Mouse (Mus musculus): Measurements from ENCODE around the gene Gm43552. TPM values are rescaled to one million over a fixed set of nuclear protein-coding genes. Genes with fewer than 3 reads are reported as not detected.

The Gm43552 gene
- polyA plus RNA-seq, 1 experiment, result not detected

DNA sequence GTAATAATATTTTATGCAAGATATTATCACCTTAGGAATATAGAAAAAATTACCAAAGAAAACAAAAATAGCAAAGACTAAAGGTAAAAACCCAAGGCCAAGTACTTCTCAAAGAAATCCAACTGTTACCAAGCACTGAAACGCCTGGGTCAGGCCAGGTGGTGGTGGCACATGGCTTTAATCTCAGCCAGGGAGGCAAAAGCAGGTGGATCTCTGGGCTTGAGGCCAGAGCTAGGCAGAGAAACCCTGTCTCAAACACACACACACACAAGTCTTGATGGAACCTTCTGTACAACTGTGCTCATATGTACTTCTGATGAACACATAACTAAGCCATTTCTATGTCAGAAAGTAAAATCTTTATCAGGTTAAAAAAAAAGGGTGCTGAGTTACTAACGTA lies 44.8 kb downstream of the Gm43552 start:
- no peak for DNase-seq (ENCODE audit: low read depth, low spot score)
- WGBS, result 78% methylated on average over 2 of the region's 2 CpGs

- WGBS, result 79% methylated on average over 2 of the region's 2 CpGs
- DNase-seq (ENCODE audit: low read depth, low spot score), result no peak
These were observed 45.9 kb downstream of the Gm43552 start for GRCm38 (mm10) chr5:65446756-65447155.

- no peak for DNase-seq (ENCODE audit: low read depth, low spot score)
- 48% methylated on average over 3 of the region's 6 CpGs for WGBS
These were observed 47.7 kb downstream of the Gm43552 start for GRCm38 (mm10) chr5:65444981-65445380.

DNA sequence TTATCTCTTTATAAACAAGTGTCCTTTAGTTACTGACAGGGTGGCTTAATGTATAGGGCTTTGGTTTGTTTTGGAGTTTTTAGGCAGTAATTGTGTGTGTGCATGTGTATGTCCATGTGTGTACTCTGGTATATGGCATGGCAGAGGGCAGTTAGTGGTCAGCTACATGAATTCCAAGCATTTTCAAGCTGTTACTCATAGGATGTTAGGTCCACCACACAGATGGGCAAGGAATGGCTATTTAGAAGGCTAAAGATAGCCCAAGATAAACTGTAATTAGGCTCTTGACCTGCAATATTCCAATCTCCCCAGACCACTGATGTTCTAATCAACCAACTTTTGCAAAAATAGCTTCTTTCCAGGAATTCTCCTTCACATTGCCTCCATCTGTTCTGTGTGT lies 54.6 kb downstream of the Gm43552 start:
- DNase-seq (ENCODE audit: low read depth, low spot score), result no peak

DNA sequence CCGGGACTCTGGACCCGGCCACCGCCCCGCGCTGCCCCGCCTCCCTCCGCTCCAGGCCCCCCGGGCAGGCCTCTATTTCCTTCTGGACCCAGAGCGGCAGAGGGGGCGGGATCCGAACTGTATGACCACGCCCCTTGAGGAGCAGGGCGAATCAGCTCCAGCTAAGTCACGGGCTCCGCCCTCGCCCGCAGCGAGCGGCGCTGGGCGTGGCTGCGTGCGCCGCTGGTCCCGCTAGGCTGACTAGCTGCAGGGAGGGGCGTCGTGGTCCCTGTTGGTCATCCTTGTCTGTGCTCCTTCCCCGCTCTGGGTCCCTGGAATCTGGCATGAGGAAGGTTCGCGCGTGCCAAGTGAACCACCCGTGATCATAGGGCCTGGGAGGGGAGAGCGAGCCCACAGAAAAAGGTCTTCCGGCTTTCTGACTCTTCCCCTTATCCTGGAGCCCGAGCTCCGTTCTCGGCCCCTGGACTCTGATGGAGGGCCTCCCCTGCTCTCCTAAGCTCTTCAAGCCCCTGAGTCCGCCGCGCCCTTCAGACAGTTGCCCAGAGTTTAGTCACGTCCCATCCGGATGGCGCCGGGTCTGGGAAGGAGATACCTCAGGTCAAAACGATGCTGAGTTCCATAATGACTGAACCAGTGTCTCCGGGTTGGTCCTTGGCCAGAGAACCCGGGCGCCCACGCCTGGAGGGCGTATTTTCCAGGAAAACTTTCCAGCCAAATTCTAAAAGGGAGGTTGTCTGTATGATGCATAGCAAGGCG lies 56.6 kb downstream of the Gm43552 start, which contains the start of gene Ugdh:
Gene Ugdh, minus strand, starts transcription at position 144 of the 756 bp plus-strand sequence.
- no peak for DNase-seq (ENCODE audit: low read depth, low spot score)
- under 1% methylated on average over 51 of the region's 51 CpGs for WGBS

DNA sequence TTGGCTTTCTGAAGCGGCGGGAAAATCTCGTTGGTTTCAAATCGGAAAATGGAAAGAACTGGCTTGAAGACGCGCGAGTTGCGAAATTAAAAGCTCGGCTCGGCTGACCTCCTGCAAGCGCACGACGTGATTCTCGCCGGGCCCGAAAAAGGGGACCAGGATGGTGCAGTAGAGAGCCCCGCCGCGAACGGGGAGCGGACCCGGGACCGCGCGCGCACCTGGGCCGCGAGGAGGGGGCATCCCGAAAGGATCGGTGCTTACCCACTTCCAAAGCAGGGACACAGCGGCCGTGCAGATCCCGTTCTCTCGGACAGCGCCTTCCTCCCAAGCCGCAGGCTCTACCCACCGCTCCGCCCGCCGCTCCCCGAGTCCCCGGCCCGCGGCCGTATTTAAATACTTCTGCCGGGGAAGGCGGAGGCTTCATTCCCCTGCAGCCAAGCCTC lies 57.2 kb downstream of the Gm43552 start:
- WGBS, result under 1% methylated on average over 44 of the region's 47 CpGs
- no peak for DNase-seq (ENCODE audit: low read depth, low spot score)

GRCm38 (mm10) chr5:65434471-65435362 lies 57.9 kb downstream of the Gm43552 start:
- no peak for DNase-seq (ENCODE audit: low read depth, low spot score)
- WGBS, result 4% methylated on average over 15 of the region's 15 CpGs

- WGBS, result 26% methylated on average over 5 of the region's 5 CpGs
- no peak for DNase-seq (ENCODE audit: low read depth, low spot score)
These were observed 63.2 kb downstream of the Gm43552 start for GRCm38 (mm10) chr5:65429441-65429840.

GRCm38 (mm10) chr5:65428321-65428720 lies 64.3 kb downstream of the Gm43552 start:
- WGBS, result 27% methylated on average over 4 of the region's 4 CpGs
- DNase-seq (ENCODE audit: low read depth, low spot score), result no peak

GRCm38 (mm10) chr5:65425251-65425650 lies 67.4 kb downstream of the Gm43552 start:
- DNase-seq (ENCODE audit: low read depth, low spot score), result no peak
- WGBS, result 70% methylated on average over 5 of the region's 5 CpGs

GRCm38 (mm10) chr5:65424215-65424614 lies 68.4 kb downstream of the Gm43552 start:
- 32% methylated on average over 6 of the region's 6 CpGs for WGBS
- DNase-seq (ENCODE audit: low read depth, low spot score), result peak; percentile 81

- DNase-seq (ENCODE audit: low read depth, low spot score), result no peak
- 90% methylated on average over 8 of the region's 8 CpGs for WGBS
These were observed 69.8 kb downstream of the Gm43552 start for GRCm38 (mm10) chr5:65422803-65423202.

- peak; percentile 75 for DNase-seq (ENCODE audit: low read depth, low spot score)
- 23% methylated on average over 6 of the region's 6 CpGs for WGBS
These were observed 71.8 kb downstream of the Gm43552 start for GRCm38 (mm10) chr5:65420822-65421221.

DNA sequence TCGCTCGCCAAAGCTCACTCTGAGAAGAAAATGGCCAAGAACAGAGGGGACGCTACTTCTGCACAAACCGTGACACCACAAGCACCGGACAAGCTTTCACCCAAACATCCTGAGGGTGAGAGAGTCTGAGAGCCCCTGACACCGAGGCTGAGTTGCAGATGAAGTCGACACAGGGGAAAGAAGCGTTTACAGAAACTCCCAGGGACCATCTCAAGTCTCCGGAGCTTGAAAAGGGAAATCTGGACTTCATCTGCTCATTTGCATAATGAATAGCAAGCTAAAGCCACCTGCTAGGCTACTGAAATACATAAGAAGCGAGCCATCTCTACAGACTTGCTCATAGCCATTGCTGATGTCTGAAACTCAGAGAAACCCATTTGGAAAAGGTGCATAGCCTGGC lies 73.5 kb downstream of the Gm43552 start:
- 88% methylated on average over 10 of the region's 10 CpGs for WGBS
- no peak for DNase-seq (ENCODE audit: low read depth, low spot score)

GRCm38 (mm10) chr5:65415653-65416458 lies 76.8 kb downstream of the Gm43552 start:
- no peak for DNase-seq (ENCODE audit: low read depth, low spot score)
- 64% methylated on average over 26 of the region's 26 CpGs for WGBS

DNA sequence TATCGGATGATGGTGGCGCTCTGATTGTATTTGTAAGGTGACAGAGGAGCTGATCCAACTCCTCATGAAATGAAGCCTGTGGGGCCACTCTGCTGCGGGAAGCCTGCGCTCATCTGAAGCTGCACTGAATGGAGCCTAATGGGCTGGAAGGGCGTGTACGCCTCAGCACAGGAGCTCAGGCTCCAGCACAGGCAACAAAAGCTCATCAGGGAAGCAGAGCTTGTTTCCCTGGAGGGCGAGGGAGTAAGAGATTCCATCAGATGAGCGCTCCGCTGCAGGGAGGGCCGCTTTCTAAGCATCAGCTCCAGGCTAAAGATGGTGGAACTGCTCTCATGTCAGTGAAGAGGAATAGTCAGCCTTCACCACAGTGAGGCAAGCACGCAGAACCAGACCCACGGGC lies 84.6 kb downstream of the Gm43552 start:
- 91% methylated on average over 12 of the region's 12 CpGs for WGBS

GRCm38 (mm10) chr5:65401251-65401994 lies 91.2 kb downstream of the Gm43552 start:
- 7% methylated on average over 2 of the region's 2 CpGs for WGBS
- DNase-seq (ENCODE audit: low read depth, low spot score), result no peak

More for the DNA sequence above, 84.6 kb downstream of the Gm43552 start:
- no peak for DNase-seq (ENCODE audit: low read depth, low spot score)

- 92% methylated on average over 7 of the region's 7 CpGs for WGBS
- DNase-seq (ENCODE audit: low read depth, low spot score), result no peak
These were observed 98.2 kb downstream of the Gm43552 start for GRCm38 (mm10) chr5:65394425-65394824.

GRCm38 (mm10) chr5:65391753-65392152 lies 100.9 kb downstream of the Gm43552 start:
- no peak for DNase-seq (ENCODE audit: low read depth, low spot score)
- 1% methylated on average over 12 of the region's 12 CpGs for WGBS

Measured in large intestine, adult 2 months (tissue).